Mouse (Mus musculus): ENCODE data around the gene Slc35a2. TPM values are rescaled to one million over a fixed set of nuclear protein-coding genes. Genes with fewer than 3 reads are reported as not detected.
A peak's percentile ranks its signal among the peaks of the same experiment; 100 is the strongest.

Gene Slc35a2
- total RNA-seq (2021): 1 to 10 TPM; 8.4 to 8.8 TPM
- long read RNA-seq, experiment 1, partial matches to known transcripts: 0 of 3 reads
- long read RNA-seq, experiment 1, other reads (novel, unspliced or antisense): 0 of 3 reads
- long read RNA-seq, experiment 2, partial matches to known transcripts: 1 of 8 reads
- long read RNA-seq, experiment 2, other reads (novel, unspliced or antisense): 6 of 8 reads

DNA sequence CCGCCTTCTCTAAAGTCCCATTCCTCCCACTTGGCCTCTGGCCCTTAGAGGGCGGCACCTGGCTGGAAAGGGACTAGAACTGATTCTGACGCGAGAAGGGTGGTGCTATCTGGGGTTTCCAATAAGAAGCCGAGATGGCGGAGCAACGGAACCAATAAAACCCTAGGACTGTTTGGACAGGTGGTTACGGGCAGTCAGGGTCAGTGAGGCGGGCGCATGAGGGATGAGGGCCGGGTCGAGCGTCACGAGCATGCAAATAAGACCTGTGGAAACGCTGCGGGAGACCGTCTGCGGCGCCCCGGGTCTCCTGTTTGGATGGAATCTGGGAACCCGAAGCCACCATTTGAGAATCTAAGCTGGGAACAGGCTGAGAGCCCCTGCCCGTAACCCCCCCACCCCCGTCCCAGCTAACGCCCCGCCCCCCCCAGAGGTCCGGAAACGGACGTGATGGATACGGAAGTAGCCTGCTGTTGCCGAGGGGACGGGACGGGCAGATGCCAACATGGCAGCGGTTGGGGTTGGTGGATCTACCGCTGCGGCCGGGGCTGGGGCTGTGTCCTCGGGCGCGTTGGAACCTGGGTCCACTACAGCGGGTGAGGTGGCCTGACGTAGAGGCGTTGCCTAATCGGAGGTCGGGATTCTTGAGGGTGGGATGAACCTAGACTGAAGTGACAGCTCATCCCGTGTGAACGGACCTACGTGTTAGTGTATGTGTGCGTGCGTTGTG lies at the start of gene Slc35a2:
Gene Slc35a2, plus strand, starts transcription at position 188 of the 727 bp plus-strand sequence.
- peak; percentile 74 to 84 for DNase-seq
- intact Hi-C loops (cut with DNase I): no loop called here

DNA sequence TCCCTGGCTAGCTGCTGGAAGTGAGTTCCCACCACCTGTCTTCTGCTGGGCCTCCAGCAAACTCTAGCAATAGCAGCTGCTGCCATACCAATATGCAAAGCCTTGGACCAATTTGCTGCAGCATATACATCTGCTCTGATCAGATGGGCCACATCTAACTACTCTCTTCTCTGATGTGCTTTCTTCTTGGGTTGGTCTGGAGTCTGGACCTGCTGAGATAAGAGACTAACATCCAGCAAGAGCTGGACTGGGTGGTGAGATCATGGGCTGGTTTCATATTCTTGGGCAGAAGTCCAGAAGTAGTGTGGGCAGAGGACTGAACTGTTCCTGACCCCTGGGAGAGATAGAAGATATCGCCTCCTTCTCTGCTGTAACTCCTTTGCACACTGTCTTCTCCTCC lies 46.7 kb upstream of the Slc35a2 start:
- DNase-seq: no peak
- intact Hi-C loops (cut with DNase I): no loop called here

DNA sequence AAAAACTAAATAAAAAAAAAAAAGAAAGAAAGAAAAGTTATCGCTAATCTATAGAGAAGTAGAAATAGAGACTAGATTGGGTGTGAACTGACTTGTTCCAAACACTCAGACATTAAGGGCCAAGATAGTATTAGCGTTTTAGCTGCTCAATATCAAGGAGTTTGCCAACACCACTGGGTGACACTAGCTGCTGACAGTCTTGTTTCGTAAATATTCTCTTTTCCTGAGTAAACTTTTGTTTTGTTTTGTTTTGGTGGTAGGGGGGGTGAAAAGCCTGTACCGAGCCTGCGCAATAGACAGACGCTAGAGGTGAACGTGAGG lies 43.0 kb upstream of the Slc35a2 start:
- intact Hi-C loops (cut with DNase I): no loop called here
- no peak for DNase-seq

DNA sequence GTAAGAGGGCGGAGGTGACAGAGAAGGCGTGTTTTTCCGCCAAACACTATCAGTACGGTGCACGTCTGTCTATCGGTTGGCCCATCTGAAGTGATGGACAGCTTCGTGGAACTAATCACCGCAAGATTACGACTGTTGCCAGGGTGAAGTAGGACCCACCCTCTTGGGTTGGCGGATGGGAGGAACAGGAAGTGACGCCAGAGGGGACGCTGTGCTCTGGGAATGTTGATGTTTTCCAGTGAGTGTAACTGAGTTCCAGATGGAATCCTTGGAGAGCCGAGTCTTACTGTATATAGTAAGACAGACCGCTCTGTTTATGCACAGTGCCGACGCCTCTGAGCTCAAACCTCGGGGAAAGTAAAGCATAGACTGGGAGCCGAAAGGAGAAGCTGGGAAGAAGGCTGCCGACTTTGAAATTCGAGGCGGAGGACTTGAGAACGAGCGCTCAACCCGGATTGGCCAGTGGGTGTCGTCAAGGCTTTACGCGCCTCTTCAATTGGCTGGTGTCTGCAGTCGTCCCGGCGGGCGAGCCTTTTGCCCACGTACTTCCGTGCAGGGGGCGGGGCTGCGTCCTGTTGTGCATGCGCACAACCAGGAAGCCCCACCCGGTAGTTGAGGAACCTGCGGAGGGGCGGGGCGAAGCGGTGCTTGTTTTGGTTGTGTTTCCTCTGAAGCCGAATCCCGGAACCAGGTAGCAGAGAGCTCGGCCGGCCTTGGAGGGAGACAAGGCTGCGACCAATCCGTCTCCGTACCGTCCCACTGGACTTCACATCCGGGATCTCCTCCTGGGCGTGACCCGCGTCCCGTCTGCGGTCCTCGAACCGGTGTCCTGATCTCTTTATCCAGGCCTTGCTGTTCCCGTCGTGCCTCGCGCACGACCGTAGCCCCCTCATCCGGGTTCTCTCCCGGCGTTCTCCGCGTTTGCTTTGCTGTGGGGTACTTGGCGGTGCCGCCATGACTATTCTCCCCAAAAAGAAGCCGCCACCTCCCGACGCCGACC lies 42.4 kb upstream of the Slc35a2 start, which contains the start of gene Otud5:
Gene Otud5, plus strand, starts transcription at position 202 of the 1,000 bp plus-strand sequence.
- peak; percentile 81 to 90 for DNase-seq
- intact Hi-C loops (cut with DNase I): no loop called here

DNA sequence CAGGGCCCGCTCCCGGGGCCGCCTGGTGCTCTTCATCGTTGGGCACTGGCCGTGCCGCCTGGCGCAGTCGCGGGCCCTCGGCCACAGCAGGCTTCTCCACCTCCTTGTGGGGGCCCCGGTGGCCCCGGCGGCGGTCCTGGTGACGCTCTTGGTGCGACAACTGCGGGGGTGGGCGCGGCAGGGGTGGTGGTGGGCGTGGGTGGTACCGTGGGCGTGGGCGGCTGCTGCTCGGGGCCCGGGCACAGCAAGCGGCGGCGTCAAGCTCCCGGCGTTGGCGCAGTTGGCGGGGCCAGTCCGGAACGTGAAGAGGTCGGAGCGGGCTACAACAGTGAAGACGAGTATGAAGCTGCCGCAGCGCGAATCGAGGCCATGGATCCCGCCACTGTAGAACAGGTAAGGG lies 41.5 kb upstream of the Slc35a2 start:
- intact Hi-C loops (cut with DNase I): no loop called here
- peak in 1 of 2 experiments; percentile 14 for DNase-seq

DNA sequence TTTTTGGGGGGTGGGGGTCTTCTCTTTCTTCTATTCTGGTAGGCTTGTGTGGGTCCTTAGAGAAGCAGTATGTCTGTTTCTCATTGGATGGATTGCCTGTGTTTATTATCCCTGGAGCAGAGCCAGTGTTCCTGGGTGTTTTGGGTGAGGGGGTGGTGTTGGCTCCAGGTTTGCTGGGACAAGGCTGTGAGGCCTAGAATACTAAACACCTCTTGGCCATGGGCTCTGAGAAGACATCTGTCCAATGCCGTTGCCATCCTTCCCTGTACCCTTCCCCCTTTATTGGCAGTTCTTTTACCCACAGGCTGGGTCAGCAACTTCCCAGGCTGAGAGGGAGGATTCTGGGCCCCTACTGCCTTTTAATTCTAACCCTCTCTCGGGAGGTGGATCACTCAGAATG lies 36.0 kb upstream of the Slc35a2 start:
- no peak for DNase-seq
- intact Hi-C loops (cut with DNase I): no loop called here

DNA sequence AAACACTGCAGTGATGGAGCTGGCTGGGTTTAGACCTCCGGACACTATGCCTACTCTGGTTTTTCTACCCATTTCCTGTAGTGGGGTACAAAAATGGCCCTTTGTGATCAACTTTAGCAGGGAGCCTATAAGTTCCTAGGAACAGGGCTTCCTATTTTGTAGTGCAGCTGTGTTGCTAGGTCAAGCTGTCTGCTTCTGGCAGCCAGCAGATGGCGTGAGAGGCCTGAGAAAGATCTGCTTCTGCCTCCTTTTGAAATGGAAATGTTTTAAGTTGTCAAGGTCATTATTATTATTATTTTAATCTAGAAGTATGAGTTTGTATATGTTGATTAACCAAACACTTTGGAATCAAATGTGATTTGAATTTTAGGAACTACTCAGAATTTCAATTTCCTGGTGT lies 29.2 kb upstream of the Slc35a2 start:
- intact Hi-C loops (cut with DNase I): no loop called here
- no peak for DNase-seq

DNA sequence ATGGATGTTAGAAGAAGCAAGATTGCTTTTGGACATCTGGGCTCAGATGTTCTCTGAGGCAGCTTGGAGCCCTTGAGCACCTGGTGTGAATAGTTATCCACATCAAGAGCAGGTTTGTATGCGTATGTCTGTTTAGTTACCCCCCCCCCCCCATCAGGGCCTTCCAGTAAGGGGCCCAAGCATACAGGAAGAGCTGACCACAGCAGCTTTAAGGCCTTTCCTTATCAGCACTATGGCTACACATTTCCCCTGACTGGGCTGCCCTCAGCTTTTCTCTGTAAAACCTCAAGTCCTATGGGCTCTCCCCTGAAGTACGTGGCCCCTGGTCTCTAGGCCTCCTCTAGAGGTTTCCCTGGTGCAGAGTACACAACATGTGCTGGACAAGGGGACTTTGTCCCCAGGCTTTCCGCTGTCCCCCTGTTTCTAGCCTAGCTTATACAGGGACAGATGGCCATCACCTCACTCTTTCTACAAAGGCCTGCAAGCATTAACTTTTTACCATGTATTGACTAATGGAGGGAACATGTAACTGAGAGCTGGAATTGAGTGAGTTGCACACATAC lies 24.6 kb upstream of the Slc35a2 start:
- no peak for DNase-seq
- intact Hi-C loops (cut with DNase I): no loop called here

DNA sequence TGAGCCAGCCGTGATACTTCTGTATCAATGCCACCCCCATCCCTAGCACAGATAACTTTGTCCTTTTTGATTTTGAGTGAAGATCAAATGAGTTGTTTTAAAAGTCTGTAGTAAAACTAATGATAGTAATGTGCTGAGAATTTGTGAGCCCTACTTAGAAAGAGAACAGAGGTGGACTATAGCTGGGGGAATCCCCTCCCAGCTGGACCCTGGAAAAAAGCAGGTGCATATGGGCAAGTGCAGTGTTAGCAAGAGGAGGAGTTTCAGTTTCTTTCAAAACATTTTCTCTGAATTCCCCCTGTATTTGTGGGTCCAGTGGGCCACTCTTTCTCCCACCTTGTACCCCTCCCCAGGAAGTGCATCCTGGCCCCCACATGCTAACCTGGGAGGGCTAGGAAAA lies 20.6 kb upstream of the Slc35a2 start:
- no peak for DNase-seq
- intact Hi-C loops (cut with DNase I): no loop called here

DNA sequence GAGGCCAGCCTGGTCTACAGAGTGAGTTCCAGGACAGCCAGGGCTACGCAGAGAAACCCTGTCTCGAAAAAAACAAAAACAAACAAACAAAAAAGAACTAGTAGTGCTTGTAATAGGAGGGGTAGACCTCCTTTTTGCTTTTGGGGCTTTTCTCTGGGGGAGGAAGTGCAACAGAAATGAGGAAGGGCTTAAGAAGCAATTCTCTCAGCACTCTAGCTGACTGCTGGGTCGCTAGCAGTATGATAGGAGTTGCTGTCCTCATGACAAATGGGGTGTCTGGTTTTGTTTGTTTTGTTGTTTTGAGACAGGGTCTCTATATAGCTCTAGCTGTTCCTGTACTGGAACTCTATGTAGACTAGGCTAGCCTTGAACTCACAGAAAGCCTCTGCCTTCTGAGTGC lies 19.3 kb upstream of the Slc35a2 start:
- intact Hi-C loops (cut with DNase I): no loop called here

DNA sequence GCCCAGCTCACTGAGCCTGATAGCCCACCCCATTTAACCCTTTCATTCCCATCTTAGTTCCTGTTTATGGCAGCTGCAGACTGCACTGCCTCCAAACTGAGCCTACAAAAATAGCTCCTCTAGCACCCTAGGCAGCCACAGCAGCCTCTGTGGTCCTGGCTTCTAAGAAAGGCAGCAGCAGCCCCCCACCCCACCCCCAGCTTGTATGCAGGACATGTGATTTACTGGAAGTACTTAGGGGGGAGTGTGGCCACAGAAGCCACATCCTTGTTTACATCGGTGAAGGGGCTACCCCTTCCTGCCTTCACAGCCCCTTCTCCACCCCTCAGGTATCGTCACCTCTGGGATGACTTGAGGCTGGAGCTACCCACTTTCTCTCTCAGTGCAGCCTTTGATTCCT lies 18.5 kb upstream of the Slc35a2 start:
- DNase-seq: no peak
- intact Hi-C loops (cut with DNase I): no loop called here

More for the DNA sequence above, 19.3 kb upstream of the Slc35a2 start:
- no peak for DNase-seq

DNA sequence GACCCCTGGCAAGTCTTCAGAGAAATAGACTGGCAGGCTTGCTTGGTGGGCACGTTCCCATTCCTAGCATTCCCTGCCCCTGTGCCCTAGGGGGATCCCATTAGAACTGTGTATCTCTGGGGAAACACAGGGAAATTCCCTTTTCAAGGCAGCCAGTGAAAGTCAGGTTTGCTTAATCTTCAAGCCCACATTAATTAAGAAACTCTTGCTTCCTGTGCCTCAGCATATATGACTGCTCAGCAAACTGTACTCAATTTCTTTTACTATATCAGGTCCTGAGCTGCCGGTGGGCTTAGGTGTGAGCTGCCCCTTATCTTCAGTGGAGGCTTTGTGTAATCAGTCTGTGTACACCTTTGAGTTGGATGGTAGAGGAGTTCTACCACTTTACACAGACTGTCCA lies 18.0 kb upstream of the Slc35a2 start:
- no peak for DNase-seq
- intact Hi-C loops (cut with DNase I): no loop called here

DNA sequence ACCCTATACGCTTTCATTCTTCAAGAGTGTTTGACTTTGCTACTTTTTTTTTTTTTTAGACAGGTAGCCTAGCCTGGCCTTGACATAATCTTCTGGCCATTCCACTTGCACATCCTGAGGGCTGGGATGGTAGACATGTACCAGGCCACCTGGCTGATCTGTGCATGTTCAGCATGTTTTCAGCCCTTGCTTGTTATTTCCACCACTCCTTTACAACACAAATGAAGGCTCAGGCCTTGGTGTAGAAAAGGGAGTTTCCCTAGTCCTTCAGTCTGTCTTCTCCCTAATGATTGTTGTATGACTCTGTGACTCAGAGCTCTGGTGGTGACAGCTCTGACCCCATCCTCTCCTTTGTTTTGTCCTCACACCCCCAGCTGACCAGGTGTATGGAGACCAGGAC lies 16.7 kb upstream of the Slc35a2 start:
- DNase-seq: no peak
- intact Hi-C loops (cut with DNase I): no loop called here

DNA sequence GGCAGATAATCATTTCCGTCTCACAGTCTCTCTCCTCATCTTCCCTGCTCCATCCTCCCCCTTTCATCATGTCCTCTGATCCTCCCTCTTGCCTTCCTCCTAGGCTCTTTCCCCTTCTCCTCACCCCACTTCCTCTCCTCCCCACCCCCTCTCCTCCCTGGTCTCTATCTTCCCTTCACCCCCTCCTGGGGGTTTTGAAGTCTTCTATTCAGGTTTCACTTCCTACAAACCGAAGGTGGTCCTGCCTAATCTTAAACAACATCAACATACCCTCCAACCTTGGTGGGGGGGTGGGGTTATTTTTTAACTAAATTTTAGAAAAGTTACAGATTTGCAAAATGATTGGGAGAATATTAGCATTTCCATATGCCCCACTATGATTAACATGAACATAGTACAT lies 15.3 kb upstream of the Slc35a2 start:
- DNase-seq: no peak
- intact Hi-C loops (cut with DNase I): no loop called here

DNA sequence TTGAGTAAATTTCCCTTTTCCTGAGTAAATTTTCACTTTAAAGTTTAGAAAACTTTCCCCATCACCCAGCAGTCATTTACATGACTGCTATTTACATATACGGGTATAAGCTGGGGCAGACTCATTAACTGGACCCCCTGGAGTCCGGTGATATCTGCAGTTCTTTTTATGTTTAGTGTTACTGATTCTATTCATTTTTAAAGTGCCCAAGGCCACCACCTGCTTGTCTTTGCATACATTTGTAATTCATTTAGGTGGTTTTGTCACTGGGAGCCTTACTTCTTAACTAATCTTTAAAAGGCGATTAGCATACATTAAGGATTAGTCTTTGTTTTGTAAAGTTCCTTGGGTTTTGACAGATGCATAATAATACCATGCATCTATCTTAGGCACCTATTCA lies 14.0 kb upstream of the Slc35a2 start:
- intact Hi-C loops (cut with DNase I): no loop called here
- no peak for DNase-seq

DNA sequence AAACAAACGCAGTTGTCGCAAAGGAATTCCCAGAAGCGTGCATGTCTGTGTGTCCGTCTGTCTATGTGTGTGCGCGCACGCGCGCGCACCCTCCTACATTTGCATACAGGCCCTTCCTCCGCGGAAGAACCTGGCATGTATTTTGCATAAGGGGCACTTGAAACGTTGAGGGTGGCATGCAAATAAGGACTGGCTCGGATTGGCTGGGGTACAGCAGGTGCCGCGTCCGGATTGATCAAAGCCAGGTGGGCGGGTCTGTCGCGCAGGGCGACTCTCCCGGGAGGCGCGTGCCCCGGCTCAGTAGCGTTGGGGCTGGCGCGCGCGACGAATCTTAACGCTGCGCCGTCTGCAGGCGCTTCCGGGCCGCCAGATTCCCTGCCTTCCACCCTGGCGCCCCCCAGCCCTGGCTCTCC lies 5.8 kb upstream of the Slc35a2 start, which contains the start of gene Pim2:
Gene Pim2, plus strand, starts transcription at position 256 of the 413 bp plus-strand sequence.
- peak; percentile 40 to 50 for DNase-seq
- intact Hi-C loops (cut with DNase I): no loop called here

DNA sequence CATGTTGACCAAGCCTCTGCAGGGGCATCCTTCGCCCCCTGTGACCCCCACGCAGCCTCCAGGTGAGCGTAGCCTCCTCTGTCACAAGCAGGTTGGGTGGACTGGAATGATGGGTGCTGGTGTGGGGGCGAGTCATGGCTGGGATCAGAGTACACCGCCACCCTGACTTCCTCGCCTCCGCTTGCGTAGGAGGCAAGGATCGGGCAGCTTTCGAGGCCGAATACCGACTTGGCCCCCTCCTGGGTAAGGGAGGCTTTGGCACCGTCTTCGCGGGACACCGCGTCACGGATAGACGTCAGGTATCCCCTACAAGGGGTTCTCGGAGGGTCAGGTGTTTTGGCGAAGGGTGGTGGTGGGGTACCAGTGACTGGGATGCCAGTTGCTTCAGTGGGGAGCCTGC lies 5.3 kb upstream of the Slc35a2 start:
- intact Hi-C loops (cut with DNase I): no loop called here
- no peak for DNase-seq

DNA sequence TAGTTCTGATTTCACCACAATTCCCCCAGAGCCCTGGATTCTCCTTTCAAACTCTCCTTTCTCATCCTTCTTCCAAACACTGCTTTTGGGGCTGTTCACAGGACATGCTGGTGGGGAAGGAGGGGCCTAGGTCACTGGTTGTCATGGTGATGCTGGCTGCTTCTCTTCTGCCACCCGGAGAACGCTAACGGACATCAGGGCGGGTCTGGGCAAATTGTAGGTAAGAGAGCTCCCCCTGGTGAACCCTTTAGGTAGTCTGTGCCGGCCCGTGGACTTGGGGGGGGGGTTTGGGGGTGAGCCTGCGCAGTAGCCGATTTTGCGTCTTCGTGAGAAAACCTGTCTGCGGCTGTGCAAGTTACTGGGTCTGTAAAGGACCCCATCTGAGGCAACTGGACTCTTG lies 4.0 kb upstream of the Slc35a2 start:
- intact Hi-C loops (cut with DNase I): no loop called here
- DNase-seq: peak; percentile 14 to 30

DNA sequence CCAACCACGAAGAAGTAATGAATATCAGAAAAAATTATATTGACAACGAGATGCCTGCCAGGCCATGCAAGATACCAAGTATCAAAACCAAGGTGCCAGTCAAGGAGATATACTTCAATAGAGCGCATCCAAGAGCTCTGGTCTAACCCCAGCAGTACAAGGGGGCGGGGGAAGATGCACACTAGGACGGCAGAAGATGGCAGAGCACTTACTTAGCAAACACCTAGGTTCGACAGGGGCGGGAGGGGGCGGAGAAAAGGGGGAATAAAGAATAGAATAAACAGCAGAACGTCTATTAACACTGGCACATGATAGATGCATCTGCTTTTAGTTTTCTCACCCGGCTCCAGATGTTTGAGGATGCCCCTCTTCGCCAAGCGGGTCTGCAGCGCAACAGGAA lies 14.4 kb downstream of the Slc35a2 start:
- no peak for DNase-seq
- intact Hi-C loops (cut with DNase I): no loop called here

DNA sequence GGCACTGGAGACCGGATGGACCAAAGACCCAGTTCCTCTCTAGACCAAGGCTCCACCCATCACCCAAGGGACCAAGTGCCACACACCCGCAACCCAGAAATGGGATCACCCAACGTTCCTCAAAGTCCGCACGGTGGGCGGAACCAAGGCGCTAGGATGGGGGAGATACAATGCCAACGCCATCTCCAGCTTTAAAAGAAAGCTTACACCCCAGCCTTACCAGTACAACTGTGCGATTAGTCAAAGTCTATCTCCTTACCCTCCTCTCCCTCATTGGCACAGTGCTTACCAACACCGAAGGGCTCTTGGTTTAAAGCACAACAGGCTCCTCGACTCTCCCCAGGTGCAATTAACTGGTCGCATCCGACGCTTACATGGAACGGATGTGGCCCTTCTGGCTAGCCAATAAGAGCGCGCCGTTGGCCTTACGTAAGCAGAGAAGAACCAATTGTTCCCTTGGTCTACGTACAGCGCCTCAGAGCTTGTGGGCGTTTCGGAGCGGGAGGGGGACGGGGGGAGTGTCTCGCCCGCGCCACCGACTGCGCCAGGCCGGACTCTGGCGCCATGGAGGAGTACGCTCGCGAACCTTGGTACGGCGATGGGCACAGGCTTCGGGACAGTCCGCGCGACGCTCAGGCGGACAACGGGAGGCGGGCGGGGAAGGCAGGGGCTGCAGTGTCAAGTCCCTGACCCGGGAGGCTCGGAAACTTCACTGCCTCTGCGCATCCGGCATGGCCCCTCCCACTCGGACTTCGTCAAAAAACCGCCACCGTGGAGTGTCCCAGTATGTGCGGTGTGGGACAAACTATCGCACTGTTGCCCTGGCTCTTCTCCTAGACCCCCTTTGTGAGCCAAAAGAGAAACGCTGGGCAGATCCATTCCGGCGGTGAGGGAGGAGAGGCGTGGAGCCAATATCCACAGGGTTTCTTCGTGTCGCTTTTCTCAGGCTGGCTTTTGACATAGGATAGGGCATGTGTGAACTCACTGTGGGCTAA lies 15.3 kb downstream of the Slc35a2 start, which contains the start of the genes Pqbp1 and Timm17b:
Gene Pqbp1, minus strand, starts transcription at position 390 of the 995 bp plus-strand sequence.
Gene Timm17b, plus strand, starts transcription at position 478 of the 995 bp plus-strand sequence.
- DNase-seq: peak; percentile 65 to 80
- intact Hi-C loops (cut with DNase I): no loop called here

Data from gastrocnemius, postnatal 36 days (tissue).